Mouse (Mus musculus) lung, postnatal 0 days (tissue): ENCODE measurements around the gene Itpa.

ENCODE experiments used
- CTCF ChIP-seq: IDR thresholded peaks from 2 replicates; pipeline ENCODE4 v1.5.1; 2016; ENCODE audit warnings: antibody characterized with exemption, mild to moderate bottlenecking
- EP300 ChIP-seq: IDR thresholded peaks from 2 replicates; pipeline ENCODE4 v1.6.1; 2016; ENCODE audit warnings: antibody characterized with exemption, mild to moderate bottlenecking, control low read depth

- TF ChIP-seq CTCF, result no peak
- TF ChIP-seq EP300, result no peak
Observed at GRCm38 (mm10) chr2:130677211-130677610, 9.8 kb downstream of the Itpa start.
